Mouse (Mus musculus) kidney, postnatal 4 days (tissue): ENCODE results near the gene Hunk.

Experiments
- DNase-seq, 2 experiments: peaks; one replicate each; pipeline ENCODE4 v3.0.0; 2021; ENCODE audit warnings: mixed read lengths in 2 of 2

Gene Hunk

DNA sequence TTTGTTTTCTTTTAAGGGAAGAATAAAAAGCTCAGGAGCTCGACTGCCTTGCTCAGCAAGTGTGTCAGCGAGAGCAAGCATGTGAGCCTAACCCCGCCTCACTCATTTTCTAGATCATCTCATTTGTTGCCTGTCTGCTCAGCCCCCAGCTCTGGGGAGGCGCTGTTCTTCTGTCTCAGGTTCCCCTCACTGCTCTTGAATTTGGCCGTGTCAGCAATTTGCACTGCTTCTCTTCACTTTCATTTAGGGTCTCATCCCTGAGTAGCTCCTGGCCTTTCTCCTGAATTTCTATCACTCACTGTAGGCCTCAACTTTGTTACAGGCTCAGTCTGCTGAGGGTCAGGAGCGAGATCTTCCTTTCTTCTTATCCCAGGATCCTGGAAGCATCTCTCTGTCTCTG, 53.7 kb downstream of the Hunk start:
- DNase-seq: no peak

DNA sequence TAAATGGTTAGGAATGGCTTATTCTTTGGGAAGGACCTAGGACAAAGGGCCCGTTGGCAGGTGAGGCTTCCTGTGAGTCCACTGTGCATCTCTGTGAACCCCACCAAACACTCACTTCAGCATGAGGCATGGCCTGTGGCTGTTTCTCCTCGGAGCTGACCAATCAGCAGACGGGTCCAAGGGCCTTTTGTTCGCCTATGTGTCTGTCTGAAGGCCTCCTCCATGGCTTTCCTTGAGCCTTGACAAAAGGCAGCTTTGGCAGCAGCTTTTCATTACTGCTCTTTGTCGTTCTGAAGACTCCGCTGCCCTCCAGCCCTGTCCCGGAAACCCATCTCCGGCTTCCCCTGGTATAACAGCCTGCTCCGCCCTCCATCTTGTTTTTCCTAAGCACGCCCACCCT, 54.8 kb downstream of the Hunk start:
- no peak for DNase-seq

DNA sequence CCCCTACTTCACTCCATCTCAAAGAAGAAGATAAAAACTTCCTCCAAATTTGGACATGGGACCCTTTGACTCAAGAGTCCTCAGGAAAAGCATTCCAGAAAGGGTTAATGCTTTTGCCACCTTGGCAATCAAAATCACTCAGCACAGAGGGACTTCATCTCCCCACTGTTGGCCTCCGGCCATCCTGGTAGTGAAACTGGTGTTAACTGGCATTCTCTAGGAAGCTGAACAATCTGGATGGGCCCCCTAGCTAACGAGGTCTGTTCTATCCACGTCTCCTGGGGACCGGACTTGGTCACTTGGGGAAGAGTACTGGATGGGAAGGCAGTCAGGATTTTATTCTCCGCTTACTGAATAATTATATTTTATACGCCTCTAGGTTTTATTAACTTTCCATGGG, 57.2 kb downstream of the Hunk start:
- peak; percentile 21 to 44 for DNase-seq

DNA sequence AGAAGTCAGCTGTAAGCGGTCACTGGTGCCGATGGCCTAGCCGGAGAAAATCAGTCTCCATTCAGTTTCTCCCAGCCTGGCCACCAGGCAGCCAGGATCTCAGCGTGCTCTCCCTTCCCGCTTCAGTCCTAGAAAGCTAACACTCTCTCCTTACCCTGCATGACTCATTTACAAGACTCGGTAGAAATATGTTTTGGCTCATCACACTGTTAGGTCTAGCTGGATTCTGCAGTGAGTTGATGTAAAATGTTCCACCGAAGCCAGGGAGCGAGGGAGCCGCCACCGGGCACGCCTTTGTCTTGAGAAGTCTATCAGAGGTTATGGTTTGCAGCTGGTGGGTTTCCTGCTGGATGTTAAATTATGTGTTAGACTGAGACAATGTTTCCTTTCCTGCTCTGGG, 67.4 kb downstream of the Hunk start:
- DNase-seq: peak; percentile 65 to 78

DNA sequence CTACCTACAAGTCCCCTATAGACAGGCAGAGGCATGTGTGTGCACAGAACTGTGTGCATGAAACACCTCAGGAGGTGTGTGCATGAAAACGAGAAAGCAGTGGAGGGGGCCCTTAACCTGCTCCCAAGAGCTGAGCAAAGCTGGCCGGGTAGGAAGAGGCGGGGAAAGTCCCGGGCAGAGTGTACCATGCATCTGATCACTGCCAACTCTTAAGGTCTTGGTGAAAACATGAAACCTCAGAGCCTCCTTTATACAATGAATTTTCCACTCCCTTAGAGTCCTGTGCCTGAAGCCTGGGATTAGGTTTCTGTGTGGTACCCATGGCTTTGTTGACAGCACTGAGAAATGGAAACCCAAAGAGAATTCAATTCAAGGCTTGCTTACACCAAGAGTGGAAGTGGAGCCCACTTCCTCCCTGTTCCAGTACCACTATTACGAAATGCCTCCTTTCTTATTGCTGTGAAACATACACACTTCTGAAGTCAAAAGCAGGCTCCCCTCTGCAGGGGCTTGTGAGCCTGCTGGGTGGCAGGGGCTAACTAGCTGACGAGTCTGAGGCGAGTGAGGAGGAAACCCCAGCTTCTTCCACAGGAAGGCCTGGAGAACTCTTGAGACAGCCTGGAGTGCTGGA, 70.8 kb downstream of the Hunk start:
- no peak for DNase-seq

DNA sequence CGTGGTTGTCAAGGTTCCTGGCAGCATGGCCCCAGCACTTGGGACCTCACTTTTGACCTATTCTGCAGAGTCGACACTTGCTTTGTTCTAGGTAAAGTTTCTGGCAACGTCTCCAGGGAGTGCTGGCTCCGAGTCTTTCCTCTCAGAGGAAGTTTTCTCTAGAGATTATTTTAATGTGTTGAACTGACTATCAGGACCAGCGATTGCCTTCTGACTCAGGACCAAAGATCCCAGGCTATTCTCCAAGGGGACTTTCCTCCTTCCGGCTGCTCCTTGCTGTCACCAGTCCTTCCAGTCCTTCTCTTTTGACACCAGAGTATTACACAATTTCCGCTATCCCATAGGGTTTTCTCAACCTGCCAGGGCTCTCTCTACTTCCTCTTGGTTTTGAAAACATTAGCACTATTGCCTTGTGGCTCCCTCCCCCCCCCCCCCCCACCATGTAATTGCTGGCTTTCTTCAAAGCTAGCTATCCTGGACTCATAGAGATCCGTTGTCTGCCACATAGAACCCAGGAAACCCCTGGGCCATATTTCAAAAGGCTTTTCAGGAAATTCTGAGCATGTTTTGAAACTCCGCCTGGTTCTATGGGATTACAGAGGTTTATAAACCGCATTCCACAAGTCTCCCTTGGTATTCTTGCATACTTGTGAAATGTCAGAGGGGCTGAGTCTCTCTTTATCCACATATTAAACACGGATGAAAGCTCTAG, 73.2 kb downstream of the Hunk start:
- no peak for DNase-seq

DNA sequence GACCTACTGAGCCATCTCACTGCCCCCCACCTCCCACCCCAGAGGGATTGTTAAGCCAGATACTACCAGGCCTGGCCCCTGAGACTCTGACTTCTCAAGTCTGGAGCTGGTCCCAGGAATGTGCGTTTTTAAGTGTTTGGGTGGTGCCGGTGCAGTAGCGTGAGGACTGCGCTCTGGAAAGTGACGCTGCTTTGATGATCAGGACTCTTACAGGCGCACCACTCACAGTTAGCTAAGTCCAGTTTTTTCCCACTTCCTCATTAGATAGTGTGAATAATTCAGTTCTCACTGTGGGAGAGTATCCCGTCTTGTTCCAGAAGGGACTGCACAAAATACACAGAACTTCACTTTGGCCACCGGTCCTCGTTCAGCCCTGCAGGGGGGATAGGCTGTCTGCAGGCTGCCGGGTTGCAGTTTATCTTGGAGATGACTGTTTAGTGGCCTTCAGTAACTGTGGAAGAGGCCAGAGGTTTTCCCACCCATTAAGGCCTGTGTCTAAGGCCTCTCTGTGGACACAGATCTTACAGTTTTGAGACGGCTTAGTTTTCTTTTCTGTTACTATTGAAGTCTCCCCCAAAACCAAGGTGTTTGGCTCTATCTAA, 75.6 kb downstream of the Hunk start:
- peak in 1 of 2 experiments; percentile 43 for DNase-seq

DNA sequence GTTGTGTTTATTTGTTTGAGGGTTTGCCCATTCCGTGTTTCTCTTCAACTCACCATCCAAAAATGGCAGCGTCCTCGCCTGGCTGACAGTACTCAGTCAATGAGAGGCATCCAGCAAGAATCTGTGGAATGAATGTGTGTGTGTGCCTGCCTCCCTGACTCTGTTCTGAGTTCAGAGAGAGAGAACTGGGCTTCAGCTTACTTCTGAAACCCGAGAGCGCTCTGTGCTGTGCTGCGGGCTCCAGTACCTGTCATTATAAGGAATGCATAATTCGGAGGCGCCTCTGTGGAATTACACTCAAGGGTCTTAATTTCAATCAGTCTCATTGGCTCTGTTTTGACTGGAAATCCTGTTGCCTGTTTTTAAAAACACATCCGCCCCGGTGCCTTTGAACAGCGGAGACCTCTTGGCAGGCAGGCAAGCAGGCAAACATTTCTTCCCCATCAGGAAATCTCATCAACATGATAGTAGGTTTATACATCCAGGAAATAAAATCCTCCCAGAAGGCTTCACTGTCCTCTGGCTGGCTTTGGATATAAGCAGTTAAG, 77.0 kb downstream of the Hunk start:
- no peak for DNase-seq

DNA sequence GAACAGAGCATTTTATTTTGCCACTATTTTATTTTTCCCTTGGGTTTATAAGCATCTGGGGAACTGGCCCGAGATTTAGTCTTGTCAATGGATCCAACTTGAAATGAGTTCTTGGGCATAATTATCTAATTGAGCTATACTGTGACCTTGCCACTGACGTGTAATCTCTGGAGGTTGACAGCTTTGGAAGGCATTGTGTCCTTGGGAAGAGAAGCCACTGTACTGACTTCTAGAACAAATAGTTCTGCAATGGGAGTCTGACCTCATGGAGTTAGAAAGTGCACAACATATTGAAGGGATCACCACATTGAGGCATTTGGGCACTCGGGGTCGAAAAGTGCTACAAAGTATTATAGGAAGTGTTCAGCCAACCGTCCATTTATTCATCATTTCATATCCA, 79.3 kb downstream of the Hunk start:
- DNase-seq: no peak

DNA sequence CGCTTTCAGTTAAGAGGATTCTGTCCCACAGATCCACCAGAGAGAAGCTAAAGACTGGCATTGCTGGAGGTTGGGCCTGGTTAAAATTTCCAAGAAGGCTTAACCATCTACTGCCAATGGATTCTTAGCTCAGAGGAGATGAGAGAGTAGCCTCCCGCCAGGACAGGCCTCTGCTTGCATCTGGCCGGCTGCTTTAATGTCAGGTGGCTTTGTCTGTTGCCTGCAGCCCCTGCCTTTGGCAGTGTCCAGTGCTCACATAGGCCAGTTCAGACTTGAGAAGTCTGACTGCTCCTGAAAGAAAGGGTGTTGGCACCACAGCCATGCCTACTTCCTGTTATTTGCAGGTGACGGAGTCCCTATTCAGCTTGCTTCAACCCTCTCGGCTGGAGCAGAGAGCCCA, 82.5 kb downstream of the Hunk start:
- no peak for DNase-seq

DNA sequence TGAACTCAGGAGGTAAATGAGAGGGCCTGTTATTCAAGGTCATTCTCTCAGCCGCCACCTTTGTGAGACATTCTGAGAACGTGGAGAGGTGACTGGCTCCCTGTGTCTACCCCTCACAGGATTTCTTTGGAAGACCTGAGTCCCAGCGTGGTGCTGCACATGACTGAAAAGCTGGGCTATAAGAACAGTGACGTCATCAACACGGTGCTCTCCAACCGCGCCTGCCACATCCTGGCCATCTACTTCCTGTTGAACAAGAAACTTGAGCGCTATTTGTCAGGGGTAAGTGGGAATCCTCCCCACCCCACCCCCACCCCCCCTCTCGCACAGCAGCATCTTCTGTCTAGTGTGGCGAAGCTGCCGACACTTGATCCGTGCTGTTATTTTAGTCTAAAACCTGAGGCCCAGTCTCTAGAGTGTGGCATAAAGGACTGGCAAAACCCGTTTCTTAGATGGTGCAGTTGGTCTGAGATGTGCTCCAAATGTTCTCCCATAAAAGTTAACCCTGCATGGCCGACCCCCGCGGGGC, 90.0 kb downstream of the Hunk start:
- no peak for DNase-seq

DNA sequence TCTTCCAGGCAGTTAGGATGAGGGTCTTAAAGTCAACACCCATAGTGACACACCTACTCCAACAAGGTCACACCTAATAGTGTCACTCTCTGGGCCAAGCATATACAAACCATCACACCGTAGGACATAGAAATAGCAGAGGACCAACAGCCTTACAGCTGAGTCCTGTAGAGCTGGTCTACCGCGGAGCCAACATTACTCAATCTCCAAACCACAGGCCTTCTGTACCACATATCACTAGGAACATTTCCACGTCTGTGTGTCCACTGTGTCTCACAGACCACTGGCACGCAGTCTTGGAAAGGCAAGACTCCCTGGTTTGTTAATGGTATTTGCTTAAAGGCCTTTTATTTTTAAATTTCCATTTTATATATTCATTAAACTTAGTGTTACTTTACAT, 95.8 kb downstream of the Hunk start:
- no peak for DNase-seq

DNA sequence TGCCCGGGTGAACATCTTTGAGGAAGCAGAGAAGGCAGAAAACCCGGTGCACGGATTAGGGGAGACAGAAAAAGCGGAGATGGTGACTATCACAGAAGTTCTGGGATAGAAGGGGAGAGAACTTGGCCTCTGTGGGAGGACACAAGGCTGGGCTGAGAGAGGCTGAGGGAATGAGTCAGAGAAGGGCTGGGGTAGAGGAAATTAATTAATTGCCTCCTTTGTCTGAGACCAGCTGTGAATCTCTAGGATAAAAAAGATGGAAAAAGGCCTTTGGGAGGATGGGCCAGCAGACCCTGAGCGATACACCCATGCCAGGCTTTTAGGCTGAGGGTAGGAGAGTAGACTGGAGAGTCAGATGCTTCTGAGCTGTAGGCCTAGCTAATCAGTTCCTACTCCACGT, 97.5 kb downstream of the Hunk start:
- no peak for DNase-seq

DNA sequence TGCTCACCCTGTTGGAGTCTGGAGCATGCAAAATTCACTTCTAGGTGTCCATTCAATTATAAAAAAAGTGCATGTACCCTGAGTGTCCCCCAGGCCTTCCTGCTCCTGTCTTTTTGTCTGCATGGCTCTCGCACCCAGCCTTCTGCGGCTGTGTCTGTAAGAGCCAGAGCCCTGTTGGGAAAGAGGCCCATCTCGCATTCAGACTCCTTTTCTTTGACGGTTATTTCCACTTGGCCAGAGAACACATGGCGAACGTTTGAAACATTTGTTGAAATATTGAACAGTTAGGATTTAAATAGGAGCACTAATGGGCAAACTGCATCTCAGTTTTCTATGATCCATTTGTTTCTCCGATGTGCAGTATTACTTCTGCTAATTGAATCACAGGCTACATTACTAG, 99.3 kb downstream of the Hunk start:
- DNase-seq: no peak

DNA sequence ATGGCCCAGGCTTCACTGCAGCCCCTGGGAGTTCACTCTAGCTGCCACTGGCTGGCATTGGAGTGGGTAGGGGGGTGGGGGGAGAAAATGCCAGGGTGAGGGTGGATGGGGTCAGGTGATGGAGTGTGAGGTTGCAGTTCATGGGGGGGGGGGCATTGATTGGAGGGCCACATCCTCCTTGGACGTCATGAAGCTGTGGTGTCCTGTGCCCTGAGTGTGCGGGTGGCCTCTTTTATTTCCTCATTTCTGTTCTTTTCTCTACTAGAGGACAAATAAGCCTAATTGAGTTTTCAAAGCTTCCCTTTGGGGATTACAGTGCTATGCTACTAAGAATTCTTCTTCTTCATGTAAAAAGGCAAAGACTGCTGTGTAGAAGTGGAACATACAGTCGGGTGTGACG, 99.8 kb downstream of the Hunk start:
- no peak for DNase-seq

DNA sequence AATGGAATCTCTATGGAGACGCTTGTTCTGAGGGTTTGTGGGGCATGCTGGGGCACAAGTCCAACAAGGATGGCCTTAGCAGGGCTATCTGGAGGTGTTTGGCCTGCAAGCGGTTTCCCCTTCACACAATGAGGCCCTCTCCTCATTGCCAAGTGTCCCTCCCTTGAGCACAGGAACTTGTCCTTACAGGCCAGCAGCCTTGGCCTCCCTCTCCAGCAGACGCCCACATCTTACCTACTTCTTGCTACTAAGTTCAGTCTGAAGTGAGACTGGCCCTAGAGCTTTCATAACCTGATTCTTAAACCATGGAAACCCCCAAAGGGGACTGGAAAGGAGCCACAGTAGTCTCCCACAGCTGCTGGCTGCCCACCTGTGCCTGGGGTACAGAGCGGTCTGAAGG, 104.3 kb downstream of the Hunk start:
- no peak for DNase-seq

DNA sequence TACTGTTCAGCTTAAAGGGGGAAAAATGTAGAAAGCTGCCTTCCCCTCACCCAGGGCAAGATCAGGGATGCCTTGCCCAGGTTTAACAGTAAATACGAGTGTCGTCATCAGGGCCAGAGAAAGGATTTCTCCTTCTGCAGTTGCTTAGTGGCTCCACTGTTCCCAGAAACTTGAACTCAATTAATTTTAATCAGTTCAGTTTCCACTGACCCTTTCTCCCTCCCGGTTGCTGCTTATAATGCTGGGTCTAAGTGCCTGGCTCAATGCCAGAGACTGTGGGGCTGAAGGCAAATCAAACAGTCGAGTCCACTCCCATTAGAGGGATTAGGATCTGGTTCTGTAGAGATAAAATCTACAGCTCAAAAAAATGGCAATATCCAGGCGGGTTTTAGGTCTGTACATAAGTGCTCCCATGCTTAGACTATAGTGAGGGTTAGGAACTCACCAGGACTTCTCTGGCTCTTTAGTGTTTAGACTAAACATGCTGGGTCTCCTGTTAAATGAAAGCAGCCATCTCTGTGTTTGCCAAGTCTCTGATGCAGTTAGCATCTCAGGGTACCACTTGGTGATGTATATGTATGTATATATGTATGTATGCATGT, 106.2 kb downstream of the Hunk start:
- peak; percentile 55 to 68 for DNase-seq

DNA sequence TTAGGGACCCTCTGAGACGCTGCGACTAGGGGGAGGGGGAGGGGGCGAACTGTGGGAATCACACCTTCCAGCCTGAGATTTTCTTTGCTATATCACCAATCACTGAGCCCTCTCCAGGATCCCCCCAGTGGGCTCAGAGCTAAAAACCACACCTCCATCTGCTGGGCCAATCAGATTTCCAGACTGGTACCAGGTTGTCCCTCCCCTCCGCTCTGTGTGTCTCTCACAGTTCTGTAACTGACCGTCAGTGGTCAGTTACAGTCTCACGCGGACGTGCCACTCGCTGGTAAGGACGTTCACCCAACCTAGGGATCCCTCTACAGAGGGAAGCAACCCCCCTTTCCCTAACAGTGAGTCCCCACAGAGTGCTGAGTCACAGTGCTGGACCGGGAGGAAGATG, 111.1 kb downstream of the Hunk start:
- no peak for DNase-seq

DNA sequence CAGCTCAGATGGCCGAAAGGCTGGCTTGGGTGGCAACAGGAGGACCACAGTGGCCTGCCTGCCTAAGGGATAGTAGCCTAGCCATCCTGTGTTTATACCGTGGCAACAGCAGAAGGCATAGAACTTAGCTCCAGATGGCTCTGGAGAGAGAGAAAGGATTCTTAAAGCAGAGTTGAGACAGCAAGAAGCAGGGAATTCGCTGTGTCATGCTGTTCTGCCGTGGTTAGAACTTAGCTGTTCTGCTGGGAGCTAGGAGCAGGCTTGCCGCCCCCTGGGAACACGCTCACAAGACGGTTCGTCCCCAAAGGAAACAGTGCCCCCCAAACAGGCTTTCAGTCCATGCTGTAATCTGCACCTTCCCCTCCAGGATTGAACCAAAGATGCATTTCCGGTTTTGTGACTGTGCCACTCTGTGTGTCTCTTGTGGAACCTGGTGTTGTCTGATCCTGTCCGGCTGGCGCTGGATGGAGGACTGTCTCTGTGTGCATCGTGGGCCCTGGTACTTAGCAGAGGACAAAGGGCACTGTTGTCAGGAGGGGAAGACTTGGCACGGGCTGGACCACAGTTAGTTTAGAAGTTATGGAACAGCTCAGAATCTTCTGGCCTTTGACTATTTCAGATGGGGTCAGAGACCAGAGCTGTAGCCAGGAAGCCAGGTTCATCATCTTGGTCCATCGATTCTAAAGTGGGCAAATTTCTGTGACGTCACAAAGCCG, 112.1 kb downstream of the Hunk start:
- no peak for DNase-seq

DNA sequence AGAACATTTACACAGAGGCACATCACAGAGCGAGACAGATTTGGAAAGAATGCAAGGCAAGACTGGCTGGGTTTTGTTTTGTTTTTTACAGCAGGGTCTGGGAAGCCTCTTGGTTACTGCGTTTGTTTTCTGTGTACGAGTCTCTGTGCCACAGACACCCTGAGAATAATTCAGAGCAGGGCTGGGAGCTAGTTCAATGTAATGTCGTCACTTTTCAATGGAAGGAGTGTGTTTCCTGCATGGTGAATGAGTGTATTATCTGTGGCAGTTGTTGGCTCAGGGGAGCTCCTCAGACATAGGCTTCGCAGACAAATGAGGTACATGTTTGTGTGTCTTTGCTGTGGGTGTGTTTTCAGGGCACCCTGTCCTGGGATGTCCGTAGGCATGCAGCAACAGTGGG, 115.0 kb downstream of the Hunk start:
- no peak for DNase-seq

DNA sequence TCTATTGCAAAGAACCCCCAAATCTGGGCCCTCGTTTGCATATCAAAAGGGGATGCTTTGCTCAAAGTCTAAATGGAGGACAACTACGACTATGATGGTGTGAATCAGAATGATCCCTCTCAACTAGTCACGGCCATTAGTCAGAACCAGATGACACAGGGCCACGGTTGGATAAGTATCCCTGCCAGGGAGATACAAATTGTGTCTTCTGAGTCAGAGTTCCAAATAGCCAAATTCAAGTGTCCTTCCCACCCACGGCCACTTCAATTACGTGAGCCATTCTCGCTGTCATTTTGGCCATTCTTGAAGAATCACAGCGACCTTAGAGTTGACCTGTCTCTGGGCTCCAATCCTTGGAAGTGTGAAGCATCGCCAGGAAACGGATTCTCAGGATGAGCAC, 119.4 kb downstream of the Hunk start:
- DNase-seq: no peak

DNA sequence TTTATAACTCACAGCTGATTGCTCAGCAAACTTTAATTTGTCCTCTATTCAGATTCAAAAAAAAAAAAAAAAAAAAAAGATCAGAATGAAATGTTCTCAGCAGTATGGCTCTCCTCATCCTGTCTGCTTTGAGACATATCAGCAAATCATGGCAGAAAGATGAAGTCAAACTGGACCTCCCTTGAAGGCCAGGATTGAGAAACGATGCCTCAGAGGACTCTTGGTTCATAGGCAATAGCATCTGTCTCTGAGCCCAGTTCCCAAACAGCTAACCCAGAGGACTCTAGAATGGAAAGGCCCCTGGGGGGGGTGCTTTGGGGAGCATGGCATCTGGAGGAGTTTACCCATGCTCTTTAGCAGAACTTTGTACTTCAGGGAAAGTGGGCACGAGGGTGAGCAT, 119.9 kb downstream of the Hunk start:
- DNase-seq: no peak
